Mouse (Mus musculus) thymus, adult 2 months (tissue): Measurements from ENCODE around the gene Atp11a.

Experiments used
- CTCF ChIP-seq: fragments of 200-500 bp; IDR thresholded peaks from 2 replicates; pipeline ENCODE4 v1.5.1; 2012; ENCODE audit warnings: mild to moderate bottlenecking, control low read depth, low read length, moderate library complexity, borderline replicate concordance; ENCODE audit not compliant: control insufficient read depth, poor library complexity, insufficient read depth; ENCODE audit errors: extremely low read depth
- POLR2A ChIP-seq: fragments of 200-500 bp; IDR thresholded peaks from 2 replicates; pipeline ENCODE4 v1.6.1; 2012; ENCODE audit warnings: mild to moderate bottlenecking, low read length, control low read depth, moderate library complexity; ENCODE audit not compliant: control insufficient read depth, poor library complexity, insufficient read depth; ENCODE audit errors: extremely low read depth

DNA sequence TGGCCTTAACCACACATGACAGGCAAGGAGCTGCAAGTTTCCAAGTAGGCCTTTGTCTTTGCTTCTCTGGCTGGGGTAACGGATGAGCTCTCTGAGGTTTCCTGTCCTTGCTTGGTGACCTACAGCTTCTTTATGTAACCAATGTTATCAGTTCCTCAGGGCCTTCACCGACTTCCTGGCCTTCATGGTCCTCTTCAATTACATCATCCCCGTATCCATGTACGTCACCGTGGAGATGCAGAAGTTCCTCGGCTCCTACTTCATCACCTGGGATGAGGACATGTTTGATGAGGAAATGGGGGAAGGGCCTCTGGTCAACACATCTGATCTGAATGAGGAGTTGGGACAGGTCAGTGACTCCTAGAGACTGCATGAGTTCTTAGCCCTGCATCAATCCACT lies 71.5 kb downstream of the Atp11a start:
- TF ChIP-seq CTCF, result no peak
- TF ChIP-seq POLR2A, result no peak
